Mouse (Mus musculus): Measurements from ENCODE around the gene Asic2. TPM values are rescaled to one million over a fixed set of nuclear protein-coding genes. Genes with fewer than 3 reads are reported as not detected.

Asic2 gene
- polyA plus RNA-seq, 1 experiment from 2014 or later = not detected

DNA sequence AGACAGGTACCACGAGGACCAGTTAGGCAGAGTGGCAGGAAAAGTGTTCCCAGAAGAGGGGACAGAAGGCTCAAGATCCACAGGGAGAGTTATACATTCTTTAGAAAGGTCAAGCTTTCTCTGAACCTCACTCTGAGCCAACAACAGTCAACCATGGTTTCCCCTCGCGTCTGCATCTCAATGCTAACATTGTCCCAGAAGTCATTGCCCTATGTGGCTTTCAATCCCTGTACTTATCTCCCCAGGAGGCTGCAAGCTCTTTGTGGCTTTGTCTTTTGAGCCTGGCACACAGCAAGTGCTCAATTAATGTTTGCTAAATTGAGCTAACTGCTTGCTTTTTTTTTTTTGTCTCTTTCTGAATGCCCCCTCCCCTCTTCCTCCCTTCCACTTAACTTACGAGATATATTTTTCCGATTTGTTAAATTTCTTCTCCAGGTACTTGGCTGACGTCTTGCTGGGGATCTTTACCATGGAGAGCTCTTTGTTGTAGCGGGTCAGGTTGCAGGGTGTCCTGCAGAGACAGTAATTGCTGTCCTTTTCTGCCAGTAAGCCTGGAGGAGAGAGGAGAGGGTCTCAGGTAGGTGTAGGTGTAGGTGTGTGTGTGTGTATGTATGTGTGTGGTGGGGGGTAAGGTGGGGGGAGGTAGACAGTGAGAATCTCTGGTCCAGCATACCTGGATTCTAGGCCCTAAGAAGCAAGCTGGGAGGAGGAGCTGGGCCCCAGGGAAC is 1078.8 kb downstream of the Asic2 start:
- no peaks in the 10 kb centered on the region for H3K36me3 ChIP-seq
- no peak overlapping the region for H3K4me2 ChIP-seq
- no peak for ATAC-seq (replicated peaks; ENCODE audit: insufficient number of reproducible peaks, insufficient read depth, low FRiP score, low read depth)
- 16% methylated on average over 7 of the region's 7 CpGs for WGBS
- H3K4me1 ChIP-seq (replicated peaks) = no peaks in the 10 kb centered on the region
- H3K9ac ChIP-seq = no peak overlapping the region
- H3K4me3 ChIP-seq = no peak overlapping the region
- H3K27me3 ChIP-seq = peaks cover 22% of the 10 kb centered on the region; the same call in 1 of the 2 replicates
- no peaks in the 10 kb centered on the region for H3K9me3 ChIP-seq (replicated peaks)
- no peak overlapping the region for H3K27ac ChIP-seq

DNA sequence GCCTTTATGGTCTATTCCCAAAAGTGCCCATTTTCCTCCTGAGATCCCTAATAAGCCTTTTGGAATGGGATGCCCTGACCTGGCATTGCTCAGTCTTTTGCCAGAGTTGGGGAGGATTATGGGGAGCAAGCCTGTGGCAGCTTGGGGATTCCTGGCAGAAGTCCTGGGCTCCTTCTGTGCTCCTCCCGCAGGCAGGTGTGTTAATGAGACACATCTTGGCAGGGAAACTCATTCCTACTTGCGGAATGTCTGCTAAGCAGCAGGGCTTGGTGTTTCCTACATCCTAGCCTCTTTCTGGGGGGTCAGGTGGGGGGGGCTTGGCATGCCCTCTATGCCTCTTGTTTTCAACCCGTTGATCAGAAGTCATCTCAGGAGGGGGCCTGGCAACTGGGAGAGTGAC is 1081.2 kb downstream of the Asic2 start:
- Histone ChIP-seq H3K4me2 (no peak overlapping the region), H3K9me3 (replicated peaks) (no peaks in the 10 kb centered on the region), H3K36me3 (no peaks in the 10 kb centered on the region), H3K4me1 (replicated peaks) (no peaks in the 10 kb centered on the region), H3K9ac (no peak overlapping the region), H3K27me3 (peaks cover 25% of the 10 kb centered on the region; the same call in 1 of the 2 replicates), H3K27ac (no peak overlapping the region), H3K4me3 (no peak overlapping the region)
- WGBS = 55% methylated on average over 3 of the region's 3 CpGs
- ATAC-seq (replicated peaks; ENCODE audit: insufficient number of reproducible peaks, insufficient read depth, low FRiP score, low read depth) = no peak

DNA sequence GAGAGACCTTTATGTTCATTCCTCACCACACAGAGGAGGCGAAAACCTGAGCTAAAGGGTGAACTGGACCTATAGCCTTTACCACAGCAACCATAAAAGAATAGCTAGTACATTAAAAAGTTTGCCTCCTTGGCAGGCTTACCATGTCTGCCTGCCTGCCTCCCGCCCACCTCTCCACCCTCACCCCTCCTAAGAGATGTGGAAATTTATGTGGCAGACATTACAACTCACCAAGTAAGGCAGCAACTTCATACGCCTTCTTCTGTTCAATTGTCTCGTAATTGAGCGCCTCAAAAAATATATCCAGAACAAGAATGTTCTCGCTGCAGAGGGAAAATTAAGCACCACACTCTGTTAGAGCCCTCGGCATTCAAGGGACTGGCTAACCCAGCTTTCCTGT is 1081.9 kb downstream of the Asic2 start:
- Histone ChIP-seq H3K27ac (no peak overlapping the region), H3K4me2 (no peak overlapping the region), H3K4me1 (replicated peaks) (no peaks in the 10 kb centered on the region), H3K27me3 (peaks cover 22% of the 10 kb centered on the region; the same call in 1 of the 2 replicates), H3K9ac (no peak overlapping the region), H3K9me3 (replicated peaks) (no peaks in the 10 kb centered on the region), H3K4me3 (no peak overlapping the region), H3K36me3 (no peaks in the 10 kb centered on the region)
- WGBS = 68% methylated on average over 7 of the region's 7 CpGs
- ATAC-seq (replicated peaks; ENCODE audit: insufficient number of reproducible peaks, insufficient read depth, low FRiP score, low read depth) = no peak

DNA sequence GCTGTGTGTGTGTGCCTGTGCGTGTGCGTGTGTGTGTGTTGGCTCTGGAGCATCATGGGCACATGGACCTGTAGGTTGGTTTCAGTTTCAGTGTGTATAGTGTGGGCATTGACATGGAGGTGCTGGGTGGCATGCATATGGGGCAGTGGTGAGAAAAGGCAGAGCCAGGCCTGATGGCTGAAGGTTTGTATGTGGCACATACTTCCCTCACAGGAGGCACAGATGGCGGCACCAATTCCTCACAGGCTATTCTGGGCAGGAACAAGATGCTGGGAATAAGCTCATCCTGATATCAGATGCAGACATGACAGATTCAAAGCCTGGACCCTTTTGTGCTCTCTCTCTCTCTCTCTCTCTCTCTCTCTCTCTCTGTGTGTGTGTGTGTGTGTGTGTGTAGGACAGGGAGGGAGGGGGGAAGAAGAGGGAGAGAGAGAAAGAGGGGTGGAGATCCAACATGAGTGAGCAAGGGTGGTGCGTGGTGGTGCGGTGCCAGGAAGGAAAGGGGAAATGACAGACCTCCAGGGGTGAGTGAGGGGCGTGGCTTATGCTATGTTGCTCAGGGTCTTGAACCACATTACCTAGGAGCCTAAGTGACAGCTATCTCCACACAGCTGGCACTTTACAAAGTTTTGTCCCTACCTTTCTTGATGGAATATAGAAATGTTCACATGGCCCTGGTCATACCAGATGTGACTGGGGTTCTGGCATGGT is 1083.6 kb downstream of the Asic2 start:
- H3K9me3 ChIP-seq (replicated peaks) = no peaks in the 10 kb centered on the region
- no peak overlapping the region for H3K4me3 ChIP-seq
- H3K9ac ChIP-seq = no peak overlapping the region
- no peaks in the 10 kb centered on the region for H3K36me3 ChIP-seq
- ATAC-seq (replicated peaks; ENCODE audit: insufficient number of reproducible peaks, insufficient read depth, low FRiP score, low read depth) = no peak
- no peak overlapping the region for H3K27ac ChIP-seq
- H3K4me2 ChIP-seq = no peak overlapping the region
- peaks cover 7% of the 10 kb centered on the region; the same call in 1 of the 2 replicates for H3K27me3 ChIP-seq
- 72% methylated on average over 6 of the region's 6 CpGs for WGBS
- H3K4me1 ChIP-seq (replicated peaks) = no peaks in the 10 kb centered on the region

DNA sequence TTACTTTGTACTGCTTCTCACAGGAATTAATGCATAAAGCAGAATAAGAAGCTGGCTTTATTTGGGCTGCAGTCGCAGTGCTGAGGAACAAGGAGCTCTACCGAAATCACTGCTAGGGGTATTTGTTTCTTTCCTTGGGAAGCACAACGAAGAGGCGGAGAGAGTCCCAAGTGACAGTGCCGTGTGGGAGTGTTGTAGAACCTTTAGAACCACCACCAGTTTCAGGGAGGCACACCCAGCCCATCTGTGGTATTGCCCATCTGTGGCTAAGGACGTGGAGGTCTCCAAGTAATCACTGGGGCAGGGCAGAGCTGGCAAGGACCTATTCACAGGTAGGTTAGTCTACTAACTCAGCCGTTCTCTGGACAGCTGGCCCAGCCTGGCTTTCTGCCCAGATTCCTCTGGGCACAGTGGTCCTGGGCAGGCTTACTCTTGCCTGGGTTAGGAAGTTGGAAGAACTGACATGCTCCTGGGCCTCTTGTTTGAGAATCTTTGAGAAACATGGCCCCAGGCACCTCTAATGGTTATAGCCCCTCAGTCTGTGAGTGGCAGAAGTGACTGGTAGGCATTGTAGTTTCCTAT is 1085.9 kb downstream of the Asic2 start:
- Histone ChIP-seq H3K9ac (no peak overlapping the region), H3K4me2 (no peak overlapping the region), H3K27ac (no peak overlapping the region), H3K36me3 (no peaks in the 10 kb centered on the region), H3K4me1 (replicated peaks) (peaks cover 2% of the 10 kb centered on the region; the same call in 1 of the 2 replicates), H3K4me3 (no peak overlapping the region), H3K9me3 (replicated peaks) (no peaks in the 10 kb centered on the region), H3K27me3 (0 out of 2 replicates have a peak, but pooled peaks cover 3% of the 10 kb centered on the region)
- ATAC-seq (replicated peaks; ENCODE audit: insufficient number of reproducible peaks, insufficient read depth, low FRiP score, low read depth) = no peak
- WGBS = 75% methylated on average over 7 of the region's 7 CpGs

DNA sequence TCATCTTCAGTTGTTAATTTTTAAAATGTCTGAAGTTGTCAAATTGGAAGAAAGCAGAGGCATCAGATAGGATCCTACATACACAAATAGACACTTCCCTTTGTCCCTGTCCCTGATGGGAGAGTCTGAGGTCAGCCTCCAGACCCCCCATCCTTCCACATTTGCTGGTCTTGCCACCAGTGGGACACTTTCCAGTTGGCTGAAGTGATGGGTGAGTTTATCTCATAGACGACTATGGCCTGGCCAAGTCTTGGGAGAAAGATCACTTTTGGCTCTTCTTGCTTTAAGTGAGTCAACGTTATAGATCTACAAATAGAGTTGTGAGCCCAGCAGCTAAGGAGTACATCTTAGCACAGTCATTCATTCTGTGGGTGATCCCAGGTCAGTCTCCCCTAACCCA is 1090.2 kb downstream of the Asic2 start:
- no peaks in the 10 kb centered on the region for H3K36me3 ChIP-seq
- peaks cover 6% of the 10 kb centered on the region; the same call in 1 of the 2 replicates for H3K4me1 ChIP-seq (replicated peaks)
- H3K9ac ChIP-seq = no peak overlapping the region
- ATAC-seq (replicated peaks; ENCODE audit: insufficient number of reproducible peaks, insufficient read depth, low FRiP score, low read depth) = no peak
- H3K9me3 ChIP-seq (replicated peaks) = no peaks in the 10 kb centered on the region
- H3K4me2 ChIP-seq = no peak overlapping the region
- no peak overlapping the region for H3K4me3 ChIP-seq
- H3K27ac ChIP-seq = no peak overlapping the region
- WGBS = 54% methylated on average over 2 of the region's 2 CpGs
- no peaks in the 10 kb centered on the region for H3K27me3 ChIP-seq

DNA sequence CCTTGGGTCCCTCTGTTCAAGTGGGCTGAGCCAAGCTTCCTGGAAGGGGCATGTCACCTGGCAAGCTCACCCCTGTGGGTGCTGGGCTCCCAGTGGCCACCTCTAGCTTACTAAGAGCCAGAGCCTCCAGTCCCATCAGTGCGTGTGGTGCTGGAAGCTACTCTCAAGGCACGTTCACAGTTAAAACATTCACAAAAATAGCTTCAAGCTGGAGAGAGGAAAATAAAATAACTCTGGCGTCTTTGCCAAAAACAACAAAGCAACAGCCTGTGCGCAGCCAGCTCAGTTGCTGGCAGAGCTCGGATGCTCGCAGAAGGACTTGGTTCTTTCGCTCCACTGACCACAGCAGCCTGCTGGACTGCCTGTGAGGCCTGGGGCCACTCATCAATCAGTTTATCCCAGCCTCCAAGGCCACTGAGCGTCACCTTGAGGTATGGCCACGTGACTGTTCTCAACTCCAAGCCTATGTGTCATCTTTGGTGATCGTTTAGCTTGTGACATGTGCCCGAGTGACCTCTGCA is 1091.1 kb downstream of the Asic2 start:
- Histone ChIP-seq H3K9ac (no peak overlapping the region), H3K4me2 (0 out of 2 replicates have a peak overlapping the region, but pooled peaks have one; percentile 13), H3K4me1 (replicated peaks) (peaks cover 10% of the 10 kb centered on the region; the same call in 1 of the 2 replicates), H3K9me3 (replicated peaks) (no peaks in the 10 kb centered on the region), H3K4me3 (no peak overlapping the region), H3K27me3 (no peaks in the 10 kb centered on the region), H3K36me3 (no peaks in the 10 kb centered on the region), H3K27ac (no peak overlapping the region)
- peak; percentile 39; the same call in 1 of the 2 replicates for ATAC-seq (replicated peaks; ENCODE audit: insufficient number of reproducible peaks, insufficient read depth, low FRiP score, low read depth)
- WGBS = 40% methylated on average over 11 of the region's 11 CpGs

DNA sequence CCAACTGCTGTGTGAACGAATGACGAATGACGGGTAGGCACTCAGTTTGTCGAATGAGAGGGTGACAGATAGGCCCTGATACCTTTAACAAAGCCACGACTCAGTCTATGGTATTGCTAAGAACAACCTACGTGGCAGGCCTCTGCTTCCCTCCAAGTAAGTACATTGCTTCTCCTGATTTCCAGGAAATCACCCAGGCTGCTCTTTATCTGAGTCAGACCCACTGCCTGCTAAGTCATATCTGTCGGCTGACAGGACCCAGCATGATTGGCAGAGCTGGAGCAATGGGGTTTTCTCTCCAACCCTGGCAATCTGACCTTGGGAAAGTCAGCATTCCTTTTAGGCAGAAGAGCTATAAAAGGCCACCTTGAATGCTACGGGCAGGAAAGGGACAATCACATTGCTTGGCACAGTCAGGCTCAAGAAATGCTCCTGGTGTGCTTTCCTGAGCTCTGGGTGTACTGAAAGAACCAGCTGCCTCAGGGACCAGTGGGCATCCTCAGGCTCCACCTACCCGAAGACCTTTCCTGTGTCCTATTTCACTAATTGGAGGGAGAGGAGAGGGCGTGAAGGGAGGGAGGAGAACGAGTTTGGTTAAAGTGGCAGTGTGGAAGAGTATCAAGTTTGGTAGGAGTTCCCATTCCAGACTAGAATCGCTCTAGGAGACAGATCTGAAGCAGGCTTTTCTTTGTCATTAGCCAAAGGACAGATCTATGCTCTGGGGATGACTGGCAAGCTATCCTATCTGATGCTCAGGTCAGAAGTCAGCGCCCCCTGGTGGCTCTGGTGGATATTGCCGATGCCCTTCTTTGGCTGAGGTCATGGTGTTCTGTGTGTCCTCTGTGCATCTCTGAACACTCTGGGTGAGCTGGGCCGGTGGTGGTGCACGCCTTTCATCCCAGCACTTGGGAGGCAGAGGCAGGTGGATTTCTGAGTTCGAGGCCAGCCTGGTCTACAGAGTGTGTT is 1095.5 kb downstream of the Asic2 start:
- no peak for ATAC-seq (replicated peaks; ENCODE audit: insufficient number of reproducible peaks, insufficient read depth, low FRiP score, low read depth)
- 48% methylated on average over 17 of the region's 17 CpGs for WGBS
- Histone ChIP-seq H3K4me3 (no peak overlapping the region), H3K36me3 (no peaks in the 10 kb centered on the region), H3K27me3 (no peaks in the 10 kb centered on the region), H3K9me3 (replicated peaks) (no peaks in the 10 kb centered on the region), H3K9ac (no peak overlapping the region), H3K4me1 (replicated peaks) (peaks cover 10% of the 10 kb centered on the region; the same call in 1 of the 2 replicates), H3K27ac (no peak overlapping the region), H3K4me2 (no peak overlapping the region)

DNA sequence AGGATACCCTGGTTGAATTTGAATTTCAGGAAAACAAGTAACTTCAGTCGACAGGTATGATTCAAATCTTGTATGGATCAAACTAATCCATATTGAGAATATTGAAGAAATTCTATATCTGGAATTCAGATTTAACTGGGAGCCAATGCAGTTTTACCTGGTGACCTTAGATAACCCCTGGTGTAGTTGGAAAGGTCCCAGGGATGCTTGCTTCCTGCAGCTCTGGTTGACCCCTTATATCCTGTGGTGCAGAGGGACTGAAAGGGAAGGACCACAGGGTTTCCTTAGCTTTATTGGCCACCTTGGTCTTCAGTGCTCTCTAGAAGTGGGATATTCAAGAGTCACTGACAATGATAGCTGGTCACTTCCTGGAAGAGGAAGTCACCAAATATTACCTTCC is 1100.2 kb downstream of the Asic2 start:
- Histone ChIP-seq H3K4me2 (no peak overlapping the region), H3K4me3 (no peak overlapping the region), H3K4me1 (replicated peaks) (peaks cover 4% of the 10 kb centered on the region; the same call in 1 of the 2 replicates), H3K27me3 (no peaks in the 10 kb centered on the region), H3K27ac (no peak overlapping the region), H3K9me3 (replicated peaks) (no peaks in the 10 kb centered on the region), H3K36me3 (no peaks in the 10 kb centered on the region), H3K9ac (no peak overlapping the region)
- WGBS = 83% methylated on average over 1 of the region's 1 CpGs
- ATAC-seq (replicated peaks; ENCODE audit: insufficient number of reproducible peaks, insufficient read depth, low FRiP score, low read depth) = no peak

DNA sequence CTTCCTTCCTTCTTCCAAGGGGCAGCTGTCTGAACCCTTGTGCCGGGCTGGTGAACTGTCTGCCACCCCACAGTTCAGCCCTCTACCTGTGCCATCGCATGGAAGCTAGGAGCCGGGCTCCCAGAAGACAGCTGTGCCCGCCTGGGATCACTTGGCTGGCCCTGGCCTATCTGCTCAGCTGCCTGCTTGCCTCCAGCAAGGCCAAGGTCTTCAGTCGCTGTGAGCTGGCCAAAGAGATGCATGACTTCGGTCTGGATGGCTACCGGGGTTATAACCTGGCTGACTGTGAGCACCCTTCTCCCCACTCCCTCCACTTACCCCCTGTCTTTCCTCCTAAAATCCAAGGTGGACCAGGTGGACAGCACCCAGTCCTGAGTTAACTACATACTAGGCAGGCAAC is 1105.3 kb downstream of the Asic2 start:
- no peaks in the 10 kb centered on the region for H3K36me3 ChIP-seq
- H3K9me3 ChIP-seq (replicated peaks) = no peaks in the 10 kb centered on the region
- WGBS = 90% methylated on average over 7 of the region's 7 CpGs
- no peak overlapping the region for H3K27ac ChIP-seq
- H3K4me2 ChIP-seq = no peak overlapping the region
- no peaks in the 10 kb centered on the region for H3K4me1 ChIP-seq (replicated peaks)
- H3K4me3 ChIP-seq = no peak overlapping the region
- no peaks in the 10 kb centered on the region for H3K27me3 ChIP-seq
- ATAC-seq (replicated peaks; ENCODE audit: insufficient number of reproducible peaks, insufficient read depth, low FRiP score, low read depth) = no peak
- no peak overlapping the region for H3K9ac ChIP-seq

All from heart, embryonic 15.5 days (tissue).